Mouse (Mus musculus) embryonic facial prominence, embryonic 10.5 days (tissue): Measurements from ENCODE around the gene Cbx2. TPM values are rescaled to one million over a fixed set of nuclear protein-coding genes. Genes with fewer than 3 reads are reported as not detected.
A peak's percentile ranks its signal among the peaks of the same experiment; 100 is the strongest.

Source experiments
- DNase-seq: peaks from one replicate; pipeline ENCODE4 v3.0.0-alpha.2; 2017; ENCODE audit warnings: low spot score
- H3K27ac ChIP-seq: fragments of 300-500 bp; sonication (generic); replicated peaks from 2 replicates; pipeline ENCODE4 v1.5.1; 2016; ENCODE audit warnings: mild to moderate bottlenecking
- H3K27me3 ChIP-seq: fragments of 300-500 bp; sonication (generic); replicated peaks from 2 replicates; pipeline ENCODE4 v1.6.1; 2016; ENCODE audit warnings: low read depth, mild to moderate bottlenecking; ENCODE audit not compliant: poor library complexity, severe bottlenecking
- H3K36me3 ChIP-seq: fragments of 300-500 bp; sonication (generic); replicated peaks from 2 replicates; pipeline ENCODE4 v1.6.1; 2016; ENCODE audit warnings: mild to moderate bottlenecking, moderate library complexity
- H3K4me1 ChIP-seq: fragments of 300-500 bp; sonication (generic); 2 replicates; pipeline ENCODE4 v1.6.1; 2016
- H3K4me3 ChIP-seq: fragments of 300-500 bp; sonication (generic); 2 replicates; pipeline ENCODE4 v1.5.1; 2016; ENCODE audit warnings: mild to moderate bottlenecking, moderate library complexity
- H3K9me3 ChIP-seq: fragments of 300-500 bp; sonication (generic); 2 replicates; pipeline ENCODE4 v1.6.1; 2016; ENCODE audit warnings: mild to moderate bottlenecking
- WGBS: fragments of 180-500 bp; shearing (Covaris S2); methylation state at CpG from one replicate; pipeline ENCODE4 v1.1.7; 2016; 5-methylcytosine and 5-hydroxymethylcytosine counted together
- polyA plus RNA-seq: library from polyadenylated mRNA; unstranded; fragments of >200 nt; fragmentation: Nextera tagmentation; extraction: Ambion mirVana; gene quantifications from 2 replicates; pipeline ENCODE4 v1.2.1, GENCODE M21; 2016

Cbx2 gene
- polyA plus RNA-seq, 1 experiment from 2014 or later: 150 TPM

DNA sequence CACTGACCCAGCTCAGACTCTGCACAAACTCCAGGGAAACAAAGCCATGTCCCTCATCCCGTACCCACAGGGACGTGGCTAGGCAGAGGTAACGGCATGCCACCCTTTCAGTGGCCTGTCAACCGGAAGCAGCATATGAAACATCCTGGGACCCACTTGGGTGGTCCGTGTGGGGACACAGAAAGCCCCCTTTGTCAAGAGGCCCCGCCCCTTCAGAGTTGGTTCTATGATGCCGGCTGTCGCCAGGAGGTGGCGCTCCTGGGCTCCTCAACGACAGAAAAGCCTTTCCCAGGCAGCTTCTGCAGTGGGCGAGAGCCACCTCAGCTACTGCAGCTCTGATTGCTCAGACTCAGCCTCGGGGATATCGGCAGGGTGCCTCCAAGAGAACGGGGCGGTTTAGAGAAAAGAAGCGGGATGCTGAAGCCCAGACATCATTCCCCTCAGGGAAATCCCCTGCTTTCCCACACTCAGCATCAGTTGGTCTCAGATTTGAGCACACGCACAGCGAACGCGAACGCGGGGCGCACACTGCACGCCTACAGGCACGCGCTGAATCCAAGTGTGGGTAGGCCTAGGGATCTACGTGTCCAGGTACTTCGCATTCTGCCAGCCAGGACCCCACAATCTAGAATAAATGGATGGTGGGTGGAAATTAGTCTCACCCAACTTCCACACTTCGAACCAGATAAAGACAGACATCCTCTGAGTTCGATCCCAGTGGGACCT lies 24.1 kb upstream of the Cbx2 start:
- 6% methylated on average over 30 of the region's 30 CpGs for WGBS
- Histone ChIP-seq H3K4me1 (peaks cover 31% of the 10 kb centered on the region), H3K27ac (peak overlapping the region; percentile 73), H3K27me3 (peaks cover 92% of the 10 kb centered on the region), H3K36me3 (no peaks in the 10 kb centered on the region), H3K9me3 (0 out of 2 replicates have a peak, but pooled peaks cover 4% of the 10 kb centered on the region), H3K4me3 (peak overlapping the region; percentile 46)
- DNase-seq: peak; percentile 94

DNA sequence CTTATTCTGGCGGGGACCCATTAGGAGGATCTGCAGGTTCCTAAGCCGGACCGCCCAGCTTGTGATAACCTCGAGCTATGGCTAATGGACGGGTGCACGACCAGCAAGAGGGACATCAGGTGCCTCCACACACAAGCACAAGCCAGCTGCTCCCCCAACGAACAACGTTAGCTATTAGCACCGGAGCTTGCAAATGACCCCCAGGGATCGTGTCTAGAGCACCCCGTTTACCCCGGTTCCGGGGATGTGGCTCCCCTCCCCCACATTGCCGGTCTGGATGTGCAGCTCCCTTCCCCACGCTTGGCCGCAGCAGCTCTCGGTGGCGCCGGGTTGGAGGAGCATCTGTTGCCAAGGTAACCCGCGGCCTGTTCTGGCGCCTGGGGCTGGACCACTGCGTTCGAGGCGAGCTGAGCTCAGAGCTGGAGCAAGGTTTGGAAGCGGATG lies 23.4 kb upstream of the Cbx2 start:
- peaks cover 86% of the 10 kb centered on the region for H3K27me3 ChIP-seq
- 3% methylated on average over 26 of the region's 26 CpGs for WGBS
- 0 out of 2 replicates have a peak, but pooled peaks cover 4% of the 10 kb centered on the region for H3K9me3 ChIP-seq
- H3K36me3 ChIP-seq: no peaks in the 10 kb centered on the region
- peak overlapping the region; percentile 46 for H3K4me3 ChIP-seq
- peaks cover 31% of the 10 kb centered on the region for H3K4me1 ChIP-seq
- peak; percentile 79 for DNase-seq
- no peak overlapping the region for H3K27ac ChIP-seq

DNA sequence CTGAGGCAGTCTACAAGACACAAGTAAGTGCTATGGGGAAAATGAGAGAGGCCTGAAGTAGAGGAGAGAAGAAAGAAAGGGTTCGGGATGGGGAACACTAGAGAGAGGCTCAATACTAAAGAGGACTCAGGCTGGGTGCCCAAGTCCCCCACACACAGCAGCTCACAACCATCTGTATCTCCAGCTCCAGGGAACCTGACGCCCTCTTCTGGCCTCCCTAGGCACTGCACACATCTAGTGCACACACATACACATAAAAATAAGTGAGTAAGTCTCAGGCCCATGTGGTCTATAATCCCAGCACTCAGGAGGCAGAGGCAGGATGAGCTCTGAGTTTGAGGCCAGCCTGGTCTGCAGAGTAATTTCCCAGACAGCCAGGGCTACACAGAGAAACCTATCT lies 21.9 kb upstream of the Cbx2 start:
- WGBS: 70% methylated on average over 2 of the region's 2 CpGs
- H3K27me3 ChIP-seq: peaks cover 80% of the 10 kb centered on the region

DNA sequence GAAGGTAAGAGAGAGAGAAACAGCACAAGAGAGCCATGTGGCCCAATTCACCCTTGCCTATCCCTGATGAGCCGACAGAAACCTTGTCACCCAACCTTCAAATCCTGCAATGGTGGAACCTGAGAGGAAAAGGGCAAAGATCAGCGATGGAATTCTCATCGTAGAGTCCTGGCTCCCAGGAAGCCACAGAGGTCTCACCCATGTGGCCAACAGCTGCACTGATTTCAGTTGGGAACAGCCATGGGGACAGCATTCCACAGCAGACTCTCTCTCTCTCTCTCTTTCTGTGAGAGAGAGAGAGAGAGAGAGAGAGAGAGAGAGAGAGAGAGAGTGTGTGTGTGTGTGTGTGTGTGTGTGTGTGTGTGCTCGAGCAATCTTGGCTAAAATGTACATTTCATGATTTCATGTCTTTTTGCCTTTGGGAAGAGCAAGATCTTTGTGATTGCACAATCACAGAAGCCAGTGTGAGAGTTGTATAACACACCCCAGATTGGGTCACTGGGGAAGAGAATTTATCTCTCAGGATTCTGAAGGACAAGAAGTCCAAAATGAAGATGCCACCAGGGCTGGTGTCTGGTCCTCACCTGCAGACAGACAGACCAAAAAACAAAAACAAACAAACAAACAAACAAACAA lies 21.2 kb upstream of the Cbx2 start:
- 72% methylated on average over 4 of the region's 4 CpGs for WGBS

More for the DNA sequence above, 21.9 kb upstream of the Cbx2 start:
- Histone ChIP-seq H3K4me3 (no peak overlapping the region), H3K27ac (no peak overlapping the region), H3K4me1 (peaks cover 27% of the 10 kb centered on the region), H3K9me3 (0 out of 2 replicates have a peak, but pooled peaks cover 4% of the 10 kb centered on the region), H3K36me3 (no peaks in the 10 kb centered on the region)
- no peak for DNase-seq

DNA sequence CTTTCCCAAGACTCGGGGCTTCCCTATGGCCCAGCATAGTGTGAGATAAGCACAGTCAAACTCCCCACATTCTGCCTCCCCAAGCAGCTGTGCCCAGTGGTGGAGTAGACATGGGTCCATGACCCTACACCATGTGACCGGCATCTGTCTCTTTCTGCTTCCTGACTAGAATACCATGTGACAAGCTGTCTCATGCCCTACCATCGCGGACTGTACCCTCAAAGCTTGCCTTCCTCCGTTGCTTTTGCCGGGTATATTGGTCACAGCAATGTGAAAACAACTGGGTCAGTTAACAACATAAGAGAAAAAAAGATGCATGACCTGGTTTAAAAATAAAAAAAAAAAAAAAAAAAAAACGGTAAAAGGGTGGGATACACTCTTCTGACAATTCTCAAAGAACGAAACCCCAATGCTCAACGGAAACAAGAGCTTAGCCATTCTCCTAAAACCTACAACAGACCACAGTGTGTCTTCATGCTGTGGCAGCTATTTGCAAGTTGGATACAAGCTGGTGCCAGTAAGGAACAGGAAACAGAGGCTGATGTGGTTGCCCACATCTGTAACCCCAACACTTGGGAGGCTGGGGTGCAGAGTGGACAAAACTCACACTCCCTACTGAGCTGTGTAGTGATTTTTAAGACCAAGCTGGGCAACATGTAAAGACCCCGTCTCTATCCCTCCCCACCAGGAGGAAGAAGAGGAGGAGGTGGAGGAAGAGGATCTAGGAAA lies 17.1 kb upstream of the Cbx2 start:
- H3K4me3 ChIP-seq: no peak overlapping the region

More for the DNA sequence above, 21.2 kb upstream of the Cbx2 start:
- no peak overlapping the region for H3K27ac ChIP-seq
- peaks cover 73% of the 10 kb centered on the region for H3K27me3 ChIP-seq
- H3K36me3 ChIP-seq: no peaks in the 10 kb centered on the region
- 0 out of 2 replicates have a peak, but pooled peaks cover 4% of the 10 kb centered on the region for H3K9me3 ChIP-seq
- no peak for DNase-seq
- no peak overlapping the region for H3K4me3 ChIP-seq
- peaks cover 23% of the 10 kb centered on the region for H3K4me1 ChIP-seq

DNA sequence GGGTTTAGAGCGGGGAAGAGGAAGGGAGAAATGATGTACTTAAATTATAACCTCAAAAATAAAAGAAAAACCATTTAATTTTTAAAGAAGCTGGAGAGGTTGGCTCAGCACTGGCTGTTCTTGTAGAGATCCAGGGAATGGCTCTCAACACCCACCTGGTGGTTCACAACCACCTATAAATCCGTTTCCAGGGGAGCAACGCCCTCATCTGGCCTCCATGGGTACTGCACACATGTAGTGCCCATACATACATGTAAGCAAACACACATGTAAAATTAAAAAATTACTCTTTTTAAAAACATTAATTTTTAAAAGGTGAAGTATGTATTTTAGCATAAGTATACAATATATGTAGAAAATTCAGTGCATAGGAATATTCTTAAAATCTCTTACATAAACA lies 16.3 kb upstream of the Cbx2 start:
- no peak for DNase-seq
- H3K36me3 ChIP-seq: no peaks in the 10 kb centered on the region
- 71% methylated on average over 3 of the region's 3 CpGs for WGBS
- H3K4me3 ChIP-seq: no peak overlapping the region
- peaks cover 30% of the 10 kb centered on the region for H3K27me3 ChIP-seq
- H3K9me3 ChIP-seq: no peaks in the 10 kb centered on the region
- peaks cover 14% of the 10 kb centered on the region for H3K4me1 ChIP-seq
- no peak overlapping the region for H3K27ac ChIP-seq

More for the DNA sequence above, 17.1 kb upstream of the Cbx2 start:
- no peak for DNase-seq
- Histone ChIP-seq H3K36me3 (no peaks in the 10 kb centered on the region), H3K4me1 (peaks cover 14% of the 10 kb centered on the region), H3K27me3 (peaks cover 38% of the 10 kb centered on the region), H3K9me3 (0 out of 2 replicates have a peak, but pooled peaks cover 3% of the 10 kb centered on the region), H3K27ac (no peak overlapping the region)
- 86% methylated on average over 10 of the region's 10 CpGs for WGBS

DNA sequence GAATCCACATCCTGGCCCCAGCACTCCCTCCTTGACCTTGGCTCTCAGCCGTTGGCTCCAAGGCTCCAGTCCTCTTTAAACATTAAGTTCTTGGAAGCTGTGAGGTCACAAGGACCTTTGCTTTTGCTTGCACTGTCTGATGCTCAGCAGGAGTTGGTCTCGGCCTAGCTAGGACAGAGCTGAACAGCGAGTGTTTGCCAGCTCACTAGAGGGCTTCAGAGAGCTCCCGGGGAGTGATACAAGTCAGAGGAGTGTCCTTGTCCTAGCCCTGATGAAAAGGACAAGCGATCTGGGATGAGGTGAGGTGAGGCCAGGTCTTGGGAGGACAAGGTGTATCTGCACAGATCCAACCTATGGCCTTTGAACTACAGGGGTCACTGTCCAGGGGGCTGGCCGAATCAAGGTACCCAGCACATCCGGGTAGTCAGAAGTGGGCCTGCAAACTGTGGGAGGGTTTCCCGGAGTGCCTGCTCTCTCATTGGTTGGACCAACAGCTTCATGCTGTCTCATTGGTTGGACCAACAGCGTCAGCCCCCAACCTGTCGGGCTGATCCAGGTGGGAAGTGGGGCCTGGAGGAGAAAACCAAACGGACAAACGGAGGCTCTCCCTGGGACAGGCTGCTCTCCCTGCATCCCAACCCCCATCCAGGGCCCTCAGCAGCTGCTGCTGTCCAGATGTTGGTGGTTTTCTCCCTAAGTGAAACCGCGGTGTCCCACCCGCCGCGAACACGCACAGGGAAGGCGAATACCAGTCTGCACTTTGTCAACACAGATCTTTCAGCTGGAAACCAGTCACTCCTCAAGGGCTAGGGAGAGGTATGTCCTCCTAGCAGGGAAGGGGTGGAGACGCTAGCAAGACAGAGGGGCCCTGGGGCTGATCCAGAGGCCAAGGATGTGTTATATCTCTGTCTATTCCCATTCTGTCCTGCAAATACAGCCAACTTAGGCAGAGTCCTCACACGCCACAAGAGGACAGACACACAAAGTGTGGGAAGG lies 15.0 kb upstream of the Cbx2 start:
- Histone ChIP-seq H3K4me3 (peak overlapping the region; percentile 56), H3K27me3 (peaks cover 18% of the 10 kb centered on the region), H3K36me3 (no peaks in the 10 kb centered on the region), H3K4me1 (peaks cover 14% of the 10 kb centered on the region), H3K9me3 (no peaks in the 10 kb centered on the region), H3K27ac (peak overlapping the region; percentile 61; the same call in 1 of the 2 replicates)
- DNase-seq: peak; percentile 63
- 18% methylated on average over 21 of the region's 21 CpGs for WGBS

DNA sequence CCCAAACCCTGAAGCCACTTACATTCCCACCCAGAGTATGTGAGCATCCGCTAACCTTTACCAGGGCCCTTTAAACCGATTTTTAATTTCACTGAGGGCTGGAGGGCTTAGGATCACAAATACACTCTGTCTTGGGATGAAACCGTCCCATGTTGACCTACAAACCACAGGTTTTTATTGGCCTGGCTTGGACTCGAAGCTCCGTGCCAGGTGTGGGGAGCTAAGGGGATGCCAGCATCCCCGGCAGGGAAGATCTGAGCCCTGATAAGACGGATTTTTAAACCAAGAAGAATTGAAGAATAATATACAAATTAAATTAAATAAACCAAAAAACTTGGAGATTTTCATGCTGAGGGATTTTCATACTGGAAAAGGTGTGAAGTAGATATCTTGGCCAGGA lies 8.3 kb upstream of the Cbx2 start:
- H3K4me3 ChIP-seq: no peak overlapping the region
- whole genome bisulfite sequencing: 81% methylated on average over 7 of the region's 7 CpGs
- H3K9me3 ChIP-seq: no peaks in the 10 kb centered on the region
- H3K4me1 ChIP-seq: peaks cover 8% of the 10 kb centered on the region; the same call in 1 of the 2 replicates
- H3K36me3 ChIP-seq: no peaks in the 10 kb centered on the region
- DNase-seq: no peak
- peaks cover 9% of the 10 kb centered on the region for H3K27me3 ChIP-seq
- H3K27ac ChIP-seq: no peak overlapping the region

DNA sequence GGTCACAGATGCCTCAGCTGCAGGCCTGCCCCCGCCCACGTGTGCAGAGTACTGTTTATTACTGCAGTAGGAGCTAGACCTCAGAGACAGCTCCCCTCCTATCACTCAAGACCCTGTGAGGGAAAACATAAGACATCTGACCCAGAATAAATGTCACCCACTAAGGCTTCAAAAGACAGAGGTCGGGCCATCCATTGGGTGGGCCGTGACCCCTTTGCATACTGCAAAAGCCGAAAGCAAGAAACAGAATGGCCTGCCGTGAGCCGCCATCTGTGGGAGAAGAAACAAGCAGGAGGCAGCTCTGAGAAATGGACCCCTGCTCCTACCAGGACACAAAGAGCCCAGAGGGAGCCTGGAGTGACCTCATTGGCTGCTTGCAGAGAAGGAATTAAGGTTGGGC lies 5.3 kb upstream of the Cbx2 start:
- no peaks in the 10 kb centered on the region for H3K36me3 ChIP-seq
- no peak overlapping the region for H3K4me3 ChIP-seq
- WGBS: 70% methylated on average over 7 of the region's 7 CpGs
- DNase-seq: no peak
- H3K27me3 ChIP-seq: peaks cover 34% of the 10 kb centered on the region
- H3K9me3 ChIP-seq: no peaks in the 10 kb centered on the region
- no peak overlapping the region for H3K27ac ChIP-seq
- peaks cover 17% of the 10 kb centered on the region for H3K4me1 ChIP-seq

DNA sequence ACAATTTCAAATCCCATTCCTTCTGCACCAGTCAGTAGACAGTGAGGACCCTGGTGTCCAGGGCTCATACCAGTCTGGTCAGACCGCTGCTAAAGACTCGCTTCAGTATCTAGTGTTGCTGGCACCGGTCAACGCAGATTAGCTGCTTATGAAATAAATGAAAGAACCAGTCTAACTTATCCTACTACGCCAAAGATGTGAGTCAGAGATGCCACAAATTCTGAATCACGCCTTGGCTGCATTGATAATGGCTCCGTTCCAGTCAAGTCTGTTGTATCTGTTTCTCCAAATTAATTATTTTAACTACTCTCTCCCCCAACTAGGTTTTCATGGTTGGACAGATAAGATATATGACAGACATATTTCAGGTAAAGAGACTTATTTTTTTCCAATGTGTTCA lies 1.6 kb upstream of the Cbx2 start:
- Histone ChIP-seq H3K36me3 (peaks cover 23% of the 10 kb centered on the region), H3K4me1 (peaks cover 40% of the 10 kb centered on the region), H3K27ac (no peak overlapping the region), H3K27me3 (peaks cover 34% of the 10 kb centered on the region), H3K9me3 (no peaks in the 10 kb centered on the region), H3K4me3 (no peak overlapping the region)
- DNase-seq: no peak
- WGBS: 93% methylated on average over 7 of the region's 7 CpGs

DNA sequence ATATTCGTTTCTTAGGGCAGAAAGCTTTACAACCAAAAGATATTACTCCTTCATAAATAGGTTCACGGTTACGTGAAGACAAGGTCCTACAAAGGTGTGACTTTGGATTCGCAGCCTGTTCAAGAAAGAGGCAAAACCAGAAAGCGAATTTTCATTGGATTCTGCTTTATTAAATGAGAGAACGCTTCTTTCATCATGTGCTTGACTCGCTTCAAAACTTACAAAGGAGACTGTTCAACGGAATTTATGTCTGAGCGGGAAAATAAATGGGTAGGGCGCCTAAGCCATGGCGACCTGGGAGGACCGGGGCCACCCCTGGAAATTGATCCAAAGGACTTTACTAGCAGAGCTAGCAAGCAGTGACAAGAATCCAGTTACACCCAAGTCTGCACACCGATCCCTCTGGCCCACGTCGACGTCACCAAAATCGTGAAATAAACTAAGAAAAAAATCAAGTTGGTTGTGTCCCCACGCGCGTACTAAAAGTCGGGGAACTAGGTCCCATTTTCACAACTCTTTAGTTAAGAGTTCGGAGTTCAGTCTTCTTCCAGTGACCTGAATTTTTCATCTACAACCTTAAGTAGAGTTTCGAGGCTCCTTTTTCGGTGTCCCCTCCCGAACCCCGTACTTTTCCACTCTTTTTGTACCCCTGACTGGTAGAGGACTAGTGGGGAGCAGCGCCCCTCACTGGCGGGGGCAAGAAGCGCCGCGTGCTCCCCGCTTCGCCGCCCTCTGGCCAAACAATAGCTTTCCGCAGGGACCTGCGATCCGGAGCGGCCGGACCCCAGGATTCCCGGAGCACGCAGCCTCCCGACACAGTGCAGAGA lies 481 bp upstream of the Cbx2 start:
- no peaks in the 10 kb centered on the region for H3K9me3 ChIP-seq
- peaks cover 46% of the 10 kb centered on the region for H3K4me1 ChIP-seq
- peaks cover 34% of the 10 kb centered on the region for H3K36me3 ChIP-seq
- peak; percentile 56 for DNase-seq
- peak overlapping the region; percentile 99 for H3K4me3 ChIP-seq
- peak overlapping the region; percentile 98 for H3K27ac ChIP-seq
- 6% methylated on average over 42 of the region's 42 CpGs for WGBS
- H3K27me3 ChIP-seq: peaks cover 34% of the 10 kb centered on the region
